Mouse (Mus musculus): ENCODE measurements around the gene Ift74. TPM values are rescaled to one million over a fixed set of nuclear protein-coding genes. Genes with fewer than 3 reads are reported as not detected.
"Not testable (repeated sequence)": the region's sequence is repeated elsewhere in the genome, so short reads cannot be mapped to it uniquely, and the experiment has no call there.

The Ift74 gene
- total and polyA plus RNA-seq, 2 experiments = 0.33 to 3.6 TPM

GRCm38 (mm10) chr4:94614627-94615006 lies 326 bp downstream of the Ift74 start:
- TF ChIP-seq CTCF (IDR thresholded peaks at IDR 0.05; ENCODE audit: low read depth, low read length) = no peak
- no peak for TF ChIP-seq POLR2A (IDR thresholded peaks at IDR 0.05; ENCODE audit: extremely low read depth, insufficient read depth, low read length)
- no peaks in the 10 kb centered on the region for H3K36me3 ChIP-seq (ENCODE audit: control insufficient read depth, insufficient read depth, low read length)
- H3K4me3 ChIP-seq (ENCODE audit: insufficient read depth, low read depth, low read length) = peak overlapping the region; percentile 75

GRCm38 (mm10) chr4:94620077-94620476 lies 5.8 kb downstream of the Ift74 start:
- Histone ChIP-seq H3K9ac (ENCODE audit: low read depth, low read length) (no peak overlapping the region), H3K36me3 (ENCODE audit: control insufficient read depth, insufficient read depth, low read length) (0 out of 2 replicates have a peak, but pooled peaks cover 1% of the 10 kb centered on the region), H3K4me1 (ENCODE audit: control insufficient read depth, insufficient read depth, low read length) (no peaks in the 10 kb centered on the region), H3K27me3 (ENCODE audit: control insufficient read depth, insufficient read depth, low read length) (no peaks in the 10 kb centered on the region), H3K27ac (replicated peaks; ENCODE audit: insufficient read depth, low read depth, low read length) (no peak overlapping the region), H3K79me2 (ENCODE audit: control insufficient read depth, insufficient read depth, low read length) (no peaks in the 10 kb centered on the region), H3K4me3 (ENCODE audit: insufficient read depth, low read depth, low read length) (no peak overlapping the region)
- whole genome bisulfite sequencing = 65% methylated on average over 2 of the region's 2 CpGs
- TF ChIP-seq POLR2A (IDR thresholded peaks at IDR 0.05; ENCODE audit: extremely low read depth, insufficient read depth, low read length) (no peak), CTCF (IDR thresholded peaks at IDR 0.05; ENCODE audit: low read depth, low read length) (no peak)
- no peak for DNase-seq (ENCODE audit: extremely low read depth, low read depth, low spot score)

More at GRCm38 (mm10) chr4:94614627-94615006, 326 bp downstream of the Ift74 start:
- no peak overlapping the region for H3K27ac ChIP-seq (replicated peaks; ENCODE audit: insufficient read depth, low read depth, low read length)
- H3K27me3 ChIP-seq (ENCODE audit: control insufficient read depth, insufficient read depth, low read length) = no peaks in the 10 kb centered on the region
- peak overlapping the region; percentile 33 for H3K9ac ChIP-seq (ENCODE audit: low read depth, low read length)
- no peaks in the 10 kb centered on the region for H3K4me1 ChIP-seq (ENCODE audit: control insufficient read depth, insufficient read depth, low read length)
- DNase-seq (ENCODE audit: extremely low read depth, low read depth, low spot score) = no peak
- WGBS = under 1% methylated on average over 18 of the region's 18 CpGs
- H3K79me2 ChIP-seq (ENCODE audit: control insufficient read depth, insufficient read depth, low read length) = no peaks in the 10 kb centered on the region

- Histone ChIP-seq H3K36me3 (ENCODE audit: control insufficient read depth, insufficient read depth, low read length) (no peaks in the 10 kb centered on the region), H3K4me3 (ENCODE audit: insufficient read depth, low read depth, low read length) (no peak overlapping the region), H3K27ac (replicated peaks; ENCODE audit: insufficient read depth, low read depth, low read length) (no peak overlapping the region), H3K4me1 (ENCODE audit: control insufficient read depth, insufficient read depth, low read length) (no peaks in the 10 kb centered on the region), H3K9ac (ENCODE audit: low read depth, low read length) (no peak overlapping the region), H3K79me2 (ENCODE audit: control insufficient read depth, insufficient read depth, low read length) (no peaks in the 10 kb centered on the region), H3K27me3 (ENCODE audit: control insufficient read depth, insufficient read depth, low read length) (no peaks in the 10 kb centered on the region)
- 95% methylated on average over 2 of the region's 2 CpGs for WGBS
- DNase-seq (ENCODE audit: extremely low read depth, low read depth, low spot score) = no peak
- TF ChIP-seq CTCF (IDR thresholded peaks at IDR 0.05; ENCODE audit: low read depth, low read length) (no peak), POLR2A (IDR thresholded peaks at IDR 0.05; ENCODE audit: extremely low read depth, insufficient read depth, low read length) (no peak)
These were observed 28.9 kb downstream of the Ift74 start for GRCm38 (mm10) chr4:94643141-94643540.

GRCm38 (mm10) chr4:94649920-94650319 lies 35.6 kb downstream of the Ift74 start, which contains the start of gene Lrrc19:
Gene Lrrc19, minus strand, starts transcription at chr4:94650144.
- Histone ChIP-seq H3K4me3 (ENCODE audit: insufficient read depth, low read depth, low read length) (no peak within 1 kb of the TSS), H3K27ac (replicated peaks; ENCODE audit: insufficient read depth, low read depth, low read length) (no peak within 1 kb of the TSS)
- peak; percentile 12 for DNase-seq (ENCODE audit: extremely low read depth, low read depth, low spot score)

GRCm38 (mm10) chr4:94650426-94651175 lies 36.3 kb downstream of the Ift74 start:
- not testable (repeated sequence) for H3K4me3 ChIP-seq (ENCODE audit: insufficient read depth, low read depth, low read length); H3K27me3 ChIP-seq (ENCODE audit: control insufficient read depth, insufficient read depth, low read length); DNase-seq (ENCODE audit: extremely low read depth, low read depth, low spot score); H3K9ac ChIP-seq (ENCODE audit: low read depth, low read length); H3K4me1 ChIP-seq (ENCODE audit: control insufficient read depth, insufficient read depth, low read length); H3K27ac ChIP-seq (replicated peaks; ENCODE audit: insufficient read depth, low read depth, low read length); H3K79me2 ChIP-seq (ENCODE audit: control insufficient read depth, insufficient read depth, low read length); H3K36me3 ChIP-seq (ENCODE audit: control insufficient read depth, insufficient read depth, low read length)
- 90% methylated on average over 5 of the region's 5 CpGs for WGBS

More at GRCm38 (mm10) chr4:94649920-94650319, 35.6 kb downstream of the Ift74 start, which contains the start of gene Lrrc19:
- no peak within 1 kb of the TSS for H3K9ac ChIP-seq (ENCODE audit: low read depth, low read length)
- no peaks in the 10 kb centered on the region for H3K27me3 ChIP-seq (ENCODE audit: control insufficient read depth, insufficient read depth, low read length)
- no peak for TF ChIP-seq CTCF (IDR thresholded peaks at IDR 0.05; ENCODE audit: low read depth, low read length)
- no peak for TF ChIP-seq POLR2A (IDR thresholded peaks at IDR 0.05; ENCODE audit: extremely low read depth, insufficient read depth, low read length)
- peaks cover 2% of the 10 kb centered on the region; the same call in 1 of the 2 replicates for H3K36me3 ChIP-seq (ENCODE audit: control insufficient read depth, insufficient read depth, low read length)
- H3K79me2 ChIP-seq (ENCODE audit: control insufficient read depth, insufficient read depth, low read length) = no peaks in the 10 kb centered on the region
- WGBS = 83% methylated on average over 3 of the region's 3 CpGs
- H3K4me1 ChIP-seq (ENCODE audit: control insufficient read depth, insufficient read depth, low read length) = no peaks in the 10 kb centered on the region

GRCm38 (mm10) chr4:94669718-94670117 lies 55.4 kb downstream of the Ift74 start:
- Histone ChIP-seq H3K4me1 (ENCODE audit: control insufficient read depth, insufficient read depth, low read length) (no peaks in the 10 kb centered on the region), H3K79me2 (ENCODE audit: control insufficient read depth, insufficient read depth, low read length) (no peaks in the 10 kb centered on the region), H3K4me3 (ENCODE audit: insufficient read depth, low read depth, low read length) (no peak overlapping the region), H3K27me3 (ENCODE audit: control insufficient read depth, insufficient read depth, low read length) (no peaks in the 10 kb centered on the region), H3K27ac (replicated peaks; ENCODE audit: insufficient read depth, low read depth, low read length) (no peak overlapping the region), H3K36me3 (ENCODE audit: control insufficient read depth, insufficient read depth, low read length) (no peaks in the 10 kb centered on the region), H3K9ac (ENCODE audit: low read depth, low read length) (no peak overlapping the region)
- peak; percentile 69 for TF ChIP-seq CTCF (IDR thresholded peaks at IDR 0.05; ENCODE audit: low read depth, low read length)
- no peak for TF ChIP-seq POLR2A (IDR thresholded peaks at IDR 0.05; ENCODE audit: extremely low read depth, insufficient read depth, low read length)
- DNase-seq (ENCODE audit: extremely low read depth, low read depth, low spot score) = peak; percentile 45
- WGBS = 33% methylated on average over 1 of the region's 1 CpGs

Measured in liver, adult 2 months (tissue).